Comparison of ENCODE assay signal across 8 mouse cellular contexts in genomic region chr5:3595693-3596398, GRCm38 (mm10). TPM values are rescaled to one million over a fixed set of nuclear protein-coding genes. Genes with fewer than 3 reads are reported as not detected.
DNase-seq lines count a peak whose midpoint lies in the region; ATAC-seq lines count a peak whose summit lies in the region.

Gene Pex1, plus strand, starts transcription at chr5:3596066.

- H3K79me2 ChIP-seq in macrophage (ENCODE audit: inconsistent target), result peaks cover 56% of the 10 kb centered on the region

- peak within 1 kb of the TSS; percentile 86 for H3K9ac ChIP-seq in hindbrain, embryonic 16.5 days (ENCODE audit: low read depth, low read length)

- under 1% methylated on average over 50 of the region's 50 CpGs for WGBS in hindbrain, embryonic 16.5 days
- 2% methylated on average over 50 of the region's 50 CpGs for WGBS in macrophage (ENCODE audit: missing documents)

- peak within 1 kb of the TSS; percentile 91 for H3K4me3 ChIP-seq in hindbrain, embryonic 16.5 days (ENCODE audit: low read length)
- peak within 1 kb of the TSS; percentile 99 for H3K4me3 ChIP-seq in macrophage (ENCODE audit: inconsistent target)

- peak; percentile 94 for DNase-seq in WW6 (ENCODE audit: low read depth, low spot score)
- DNase-seq in cerebellum, postnatal 4 days (ENCODE audit: low spot score in 2 of 2), result peak; percentile 86 to 90
- peak; percentile 96 for DNase-seq in gastrocnemius, adult 18-20 months (ENCODE audit: low spot score)
- peak; percentile 91 to 96 for DNase-seq in left cerebral cortex, adult 18-20 months (ENCODE audit: low spot score in 2 of 2)
- peak; percentile 97 for DNase-seq in right cerebral cortex, adult 18-20 months
- peak; percentile 81 for DNase-seq in urinary bladder, postnatal 10 days (ENCODE audit: low spot score)

- peak; percentile 98 for ATAC-seq in hindbrain, embryonic 16.5 days

- H3K27me3 ChIP-seq in hindbrain, embryonic 16.5 days (replicated peaks; ENCODE audit: control insufficient read depth, insufficient read depth, low read length), result no peaks in the 10 kb centered on the region

- H3K36me3 ChIP-seq in hindbrain, embryonic 16.5 days (ENCODE audit: control insufficient read depth, insufficient read depth, low read length), result peaks cover 6% of the 10 kb centered on the region
- H3K36me3 ChIP-seq in macrophage (ENCODE audit: inconsistent target), result peaks cover 14% of the 10 kb centered on the region; the same call in 1 of the 2 replicates

- peak within 1 kb of the TSS; percentile 85 for H3K27ac ChIP-seq in hindbrain, embryonic 16.5 days (ENCODE audit: low read depth, low read length)
- H3K27ac ChIP-seq in macrophage, result peak within 1 kb of the TSS; percentile 40; the same call in 1 of the 2 replicates

- no peaks in the 10 kb centered on the region for H3K9me3 ChIP-seq in hindbrain, embryonic 16.5 days (ENCODE audit: control insufficient read depth, low read length)

- H3K4me1 ChIP-seq in hindbrain, embryonic 16.5 days (ENCODE audit: control insufficient read depth, insufficient read depth, low read depth, low read length), result peaks cover 15% of the 10 kb centered on the region

- H3K4me2 ChIP-seq in hindbrain, embryonic 16.5 days (ENCODE audit: low read length), result peak within 1 kb of the TSS; percentile 86

RNA-seq across cellular contexts. Expression of gene Pex1, which starts in this region (rescaled TPM):
- total RNA-seq in gastrocnemius, adult 18-20 months (2021), result 1 to 10 TPM; 5.5 to 6.8 TPM
- 20.0 and 21.7 TPM in 2 replicates for polyA plus RNA-seq in hindbrain, embryonic 16.5 days (2015; fragmentation: Nextera tagmentation; extraction: Ambion mirVana)
- 10 to 100 TPM; 22.0 to 26.8 TPM for total RNA-seq in left cerebral cortex, adult 18-20 months (2021)
- 100 to 1,000 TPM in 8 of 26 experiments, 10 to 100 TPM in 18; 26.8 to 147 (median 82.1) TPM for total RNA-seq in macrophage (2018; cell fraction: chromatin; rRNA removed)
- 10 to 100 TPM in 4 of 26 experiments, 1 to 10 TPM in 22; 4.7 to 13.5 (median 8.0) TPM for total RNA-seq in macrophage (2018; cell fraction: cytosol; rRNA removed)
- 10 to 100 TPM; 13.0 to 92.4 (median 40.0) TPM for total RNA-seq in macrophage (2018; cell fraction: nucleus; rRNA removed)
- 7.6 to 13.0 TPM (median 8.2 TPM) in 3 replicates for polyA plus RNA-seq in macrophage (2018)

Comparison
In these comparisons a context has a peak if more than half of its experiments do, and no peak if none do; other contexts are left out.
1. Peak in every context shown above with its lines: DNase-seq, ATAC-seq, H3K4me3 ChIP-seq and H3K27ac ChIP-seq.